Mouse (Mus musculus) E14TG2a.4 (cell line): ENCODE results near the gene Bbx.

Experiments used
- CTCF ChIP-seq: conservative IDR thresholded peaks from 2 replicates; pipeline ENCODE4 v1.5.1; 2014; ENCODE audit warnings: low read length
- POU5F1 ChIP-seq: IDR thresholded peaks from 2 replicates; pipeline ENCODE4 v1.6.1; 2014; ENCODE audit warnings: low read length, borderline replicate concordance

DNA sequence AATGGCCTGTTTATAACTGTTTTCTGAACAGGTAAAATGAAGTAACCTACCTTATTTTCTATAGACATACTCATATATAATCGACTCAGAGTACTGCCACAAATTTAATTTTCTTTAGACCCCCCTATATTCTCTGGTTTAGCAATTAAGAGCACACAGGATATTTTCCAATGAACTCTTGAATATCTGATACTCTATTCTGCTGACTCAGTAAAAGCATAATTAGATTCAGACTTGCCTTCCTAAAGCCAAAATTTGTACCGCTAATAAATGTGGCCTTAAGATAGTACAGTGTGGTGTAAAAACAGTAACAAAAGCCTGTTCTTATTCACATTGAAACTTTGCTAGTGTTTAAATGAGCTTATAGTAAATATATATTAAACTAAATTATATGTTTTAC, 102.5 kb downstream of the Bbx start:
- TF ChIP-seq CTCF = no peak
- TF ChIP-seq POU5F1 = no peak
